Mouse (Mus musculus): ENCODE measurements at regions not wholly inside any gene's neighbourhood (a gene's known extent, or its start where the extent isn't known, plus 50 kb on each side); places are given as distances from the start of the nearest gene placed in this dataset.

DNA sequence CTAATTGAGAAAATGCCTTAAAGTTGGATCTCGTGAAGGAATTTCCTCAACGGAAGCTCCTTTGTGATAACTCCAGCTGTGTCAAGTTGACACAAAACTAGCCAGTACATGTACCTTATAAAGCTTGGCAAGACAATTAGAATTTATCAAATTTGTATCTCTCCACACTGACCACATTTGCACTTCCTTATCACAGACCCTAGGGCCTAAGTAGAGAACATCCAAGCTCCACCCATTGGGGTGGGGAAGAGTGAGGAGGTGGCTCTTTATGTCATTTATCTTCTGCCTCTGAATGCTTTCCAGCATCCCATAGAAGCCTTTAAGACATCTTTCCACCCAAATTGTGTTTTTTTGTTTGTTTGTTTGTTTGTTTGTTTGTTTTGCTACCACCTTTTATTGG is 146.8 kb downstream of the Cd55b start:
- H3K27me3 ChIP-seq, result no peaks in the 10 kb centered on the region
- peaks cover 6% of the 10 kb centered on the region; the same call in 1 of the 2 replicates for H3K9me3 ChIP-seq (replicated peaks)
- no peak overlapping the region for H3K9ac ChIP-seq
- no peak for ATAC-seq
- no peak overlapping the region for H3K4me3 ChIP-seq
- H3K4me1 ChIP-seq, result no peaks in the 10 kb centered on the region
- H3K36me3 ChIP-seq (ENCODE audit: poor library complexity, severe bottlenecking), result no peaks in the 10 kb centered on the region
- 93% methylated on average over 2 of the region's 2 CpGs for WGBS
- H3K27ac ChIP-seq, result no peak overlapping the region
- H3K4me2 ChIP-seq, result no peak overlapping the region

- no peak overlapping the region for H3K9ac ChIP-seq
- 59% methylated on average over 4 of the region's 4 CpGs for WGBS
- ATAC-seq, result no peak
- H3K4me2 ChIP-seq, result no peak overlapping the region
- no peaks in the 10 kb centered on the region for H3K36me3 ChIP-seq (ENCODE audit: poor library complexity, severe bottlenecking)
- no peaks in the 10 kb centered on the region for H3K27me3 ChIP-seq
- no peaks in the 10 kb centered on the region for H3K4me1 ChIP-seq
- no peak overlapping the region for H3K27ac ChIP-seq
- peaks cover 6% of the 10 kb centered on the region; the same call in 1 of the 2 replicates for H3K9me3 ChIP-seq (replicated peaks)
- H3K4me3 ChIP-seq, result no peak overlapping the region
These were observed 148.3 kb downstream of the Cd55b start for GRCm38 (mm10) chr1:130274470-130274869.

DNA sequence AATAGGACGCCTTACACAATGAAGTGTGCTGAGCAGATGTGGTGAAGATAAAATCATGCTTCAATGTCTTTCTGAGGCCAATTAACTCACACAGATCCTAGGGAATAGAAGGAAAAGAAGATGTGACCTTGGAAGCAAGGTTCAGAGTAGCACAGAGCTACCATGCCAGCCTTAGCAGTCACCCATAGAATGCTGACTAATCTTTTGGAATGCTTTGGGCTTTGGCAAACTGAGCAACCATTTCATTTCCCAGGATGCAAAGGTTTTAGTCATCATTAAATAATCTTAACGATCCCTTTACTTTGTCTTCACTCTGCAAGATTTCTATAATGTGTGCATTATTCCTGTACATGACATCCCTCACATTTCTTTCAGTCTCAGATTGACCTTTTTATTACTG is 152.4 kb downstream of the Cd55b start:
- no peak for ATAC-seq
- H3K9me3 ChIP-seq (replicated peaks), result no peaks in the 10 kb centered on the region
- no peaks in the 10 kb centered on the region for H3K4me1 ChIP-seq
- no peaks in the 10 kb centered on the region for H3K27me3 ChIP-seq
- WGBS, result 72% methylated on average over 2 of the region's 2 CpGs
- no peak overlapping the region for H3K4me2 ChIP-seq
- H3K27ac ChIP-seq, result no peak overlapping the region
- no peak overlapping the region for H3K9ac ChIP-seq
- H3K4me3 ChIP-seq, result no peak overlapping the region
- H3K36me3 ChIP-seq (ENCODE audit: poor library complexity, severe bottlenecking), result no peaks in the 10 kb centered on the region

Data from forebrain, embryonic 13.5 days (tissue).